Mouse (Mus musculus) heart, postnatal 4 days (tissue): Measurements from ENCODE around the gene Gm11565. TPM values are rescaled to one million over a fixed set of nuclear protein-coding genes. Genes with fewer than 3 reads are reported as not detected.
"Not testable (repeated sequence)": the region's sequence is repeated elsewhere in the genome, so short reads cannot be mapped to it uniquely, and the experiment has no call there.

Experiments
- DNase-seq: peaks from one replicate; pipeline ENCODE4 v3.0.0; 2021
- total RNA-seq, 2 experiments: library from RNA; stranded (reverse); gene quantifications; 2 replicates each; pipeline ENCODE4 v1.2.3; 2021

Gm11565 gene
- not detected for total RNA-seq

- DNase-seq: no peak
Measured at GRCm38 (mm10) chr11:99914451-99914850, at the start of gene Gm11565. Gene Gm11565, plus strand, starts transcription at chr11:99914751.

- not testable (repeated sequence) for DNase-seq
Measured at GRCm38 (mm10) chr11:99873089-99873488, 41.5 kb upstream of the Gm11565 start, which contains the start of gene Krtap9-1. Gene Krtap9-1, plus strand, starts transcription at chr11:99873389.

- DNase-seq: not testable (repeated sequence)
Measured at GRCm38 (mm10) chr11:99878887-99879286, 35.7 kb upstream of the Gm11565 start, which contains the start of gene Gm11567. Gene Gm11567, plus strand, starts transcription at chr11:99879187.

GRCm38 (mm10) chr11:99907620-99908019, 6.9 kb upstream of the Gm11565 start, which contains the start of gene Krtap31-1:
Gene Krtap31-1, plus strand, starts transcription at chr11:99907920.
- DNase-seq: no peak

GRCm38 (mm10) chr11:99935991-99936390, 21.4 kb downstream of the Gm11565 start, which contains the start of gene Krtap31-2:
Gene Krtap31-2, plus strand, starts transcription at chr11:99936291.
- DNase-seq: no peak

- no peak for DNase-seq
Measured at GRCm38 (mm10) chr11:99937751-99938264, 23.3 kb downstream of the Gm11565 start.

GRCm38 (mm10) chr11:99948175-99948574, 33.6 kb downstream of the Gm11565 start, which contains the start of gene Krtap9-5:
Gene Krtap9-5, plus strand, starts transcription at chr11:99948475.
- DNase-seq: no peak

GRCm38 (mm10) chr11:99964213-99964612, 49.7 kb downstream of the Gm11565 start:
- DNase-seq: no peak

Other genes with a start within 250 kb of the Gm11565 start
- gene Krtap4-6, start 248.8 kb upstream of the Gm11565 start, total RNA-seq: not detected
- gene Gm14190, start 224.0 kb upstream of the Gm11565 start, total RNA-seq: not detected
- gene Gm14180, start 180.5 kb upstream of the Gm11565 start, total RNA-seq: not detected
- gene Gm11595, start 141.8 kb upstream of the Gm11565 start, total RNA-seq: not detected
- gene Krtap4-8, start 134.0 kb upstream of the Gm11565 start, total RNA-seq: not detected
- gene Krtap4-9, start 129.6 kb upstream of the Gm11565 start, total RNA-seq: not detected
- not detected for gene Gm11596, start 121.3 kb upstream of the Gm11565 start, total RNA-seq
- not detected for gene Gm11569, start 115.8 kb upstream of the Gm11565 start, total RNA-seq
- gene Gm11554, start 110.3 kb upstream of the Gm11565 start, total RNA-seq: not detected
- not detected for gene Krtap4-13, start 104.9 kb upstream of the Gm11565 start, total RNA-seq
- gene Gm11564, start 99.1 kb upstream of the Gm11565 start, total RNA-seq: not detected
- not detected for gene 2300003K06Rik, start 76.7 kb upstream of the Gm11565 start, total RNA-seq
- not detected for gene Krtap4-16, start 63.1 kb upstream of the Gm11565 start, total RNA-seq
- gene Gm11568, start 56.8 kb upstream of the Gm11565 start, total RNA-seq: not detected
- gene Gm11559, start 50.3 kb upstream of the Gm11565 start, total RNA-seq: not detected
- not detected for gene Krtap9-1, start 41.4 kb upstream of the Gm11565 start, total RNA-seq
- not detected for gene Gm11567, start 35.6 kb upstream of the Gm11565 start, total RNA-seq
- not detected for gene Krtap31-1, start 6.8 kb upstream of the Gm11565 start, total RNA-seq
- gene Krtap31-2, start 21.5 kb downstream of the Gm11565 start, total RNA-seq: not detected
- gene Krtap9-5, start 33.7 kb downstream of the Gm11565 start, total RNA-seq: not detected
- gene Krtap29-1, start 64.3 kb downstream of the Gm11565 start, total RNA-seq: not detected
- gene Krtap16-1, start 71.8 kb downstream of the Gm11565 start, total RNA-seq: not detected
- gene Krtap17-1, start 79.2 kb downstream of the Gm11565 start, total RNA-seq: not detected
- gene Krt33a, start 101.5 kb downstream of the Gm11565 start, total RNA-seq: not detected
- not detected for gene Krt33b, start 115.1 kb downstream of the Gm11565 start, total RNA-seq
- not detected for gene Krt34, start 126.8 kb downstream of the Gm11565 start, total RNA-seq
- gene Krt31, start 135.8 kb downstream of the Gm11565 start, total RNA-seq: not detected
- gene Krt32, start 173.5 kb downstream of the Gm11565 start, total RNA-seq: not detected
- gene Krt35, start 181.5 kb downstream of the Gm11565 start, total RNA-seq: not detected
- not detected for gene Krt36, start 190.9 kb downstream of the Gm11565 start, total RNA-seq
- gene Krt13, start 206.8 kb downstream of the Gm11565 start, total RNA-seq: not detected
- under 1 TPM in 1 of 2 experiments, not detected in 1; 0.17 TPM for gene Krt15, start 221.2 kb downstream of the Gm11565 start, total RNA-seq
- gene Krt19, start 233.9 kb downstream of the Gm11565 start, total RNA-seq: 10 to 100 TPM; 16.1 to 21.1 TPM